Mouse (Mus musculus): ENCODE results near the gene 1600014C10Rik. TPM values are rescaled to one million over a fixed set of nuclear protein-coding genes. Genes with fewer than 3 reads are reported as not detected.

Gene 1600014C10Rik
- polyA plus RNA-seq, 2 experiments: 4.7 to 10.3 TPM

GRCm38 (mm10) chr7:38183709-38184417 lies 846 bp downstream of the 1600014C10Rik start:
- ATAC-seq (ENCODE audit: insufficient read depth) (peak; percentile 80), DNase-seq (ENCODE audit: low read depth in 3 of 3, low spot score in 3 of 3) (peak; percentile 34 to 49 (median 45))
- TF ChIP-seq EP300 (IDR thresholded peaks at IDR 0.05; ENCODE audit: low read depth) (no peak), CTCF (IDR thresholded peaks at IDR 0.05; ENCODE audit: low read depth) (no peak)
- Histone ChIP-seq H3K9ac (replicated peaks) (peak overlapping the region; percentile 57), H3K27ac (no peak overlapping the region), H3K4me2 (ENCODE audit: low read depth) (peak overlapping the region; percentile 85), H3K9me3 (ENCODE audit: control insufficient read depth, low read length) (no peaks in the 10 kb centered on the region), H3K4me1 (replicated peaks; ENCODE audit: control insufficient read depth in 2 of 2, insufficient read depth in 2 of 2, low read length in 1 of 2) (peaks cover 0 to 10% of the 10 kb centered on the region in 2 experiments; a peak in 2 of 4 replicates), H3K27me3 (ENCODE audit: control insufficient read depth, insufficient read depth, low read length) (no peaks in the 10 kb centered on the region), H3K4me3 (ENCODE audit: insufficient read depth in 1 of 2, low read depth in 2 of 2, low read length in 2 of 2) (peak overlapping the region; percentile 61 to 70), H3K36me3 (replicated peaks; ENCODE audit: control insufficient read depth, insufficient read depth, low read depth) (no peaks in the 10 kb centered on the region)
- under 1% methylated on average over 36 of the region's 36 CpGs for WGBS (ENCODE audit: insufficient replicate concordance)

- H3K9ac ChIP-seq (replicated peaks): no peak overlapping the region; the same call in 1 of the 2 replicates
- no peaks in the 10 kb centered on the region for H3K27me3 ChIP-seq (ENCODE audit: control insufficient read depth, insufficient read depth, low read length)
- WGBS (ENCODE audit: insufficient replicate concordance): 13% methylated on average over 1 of the region's 1 CpGs
- TF ChIP-seq CTCF (IDR thresholded peaks at IDR 0.05; ENCODE audit: low read depth): no peak
- no peak for TF ChIP-seq EP300 (IDR thresholded peaks at IDR 0.05; ENCODE audit: low read depth)
- no peaks in the 10 kb centered on the region for H3K9me3 ChIP-seq (ENCODE audit: control insufficient read depth, low read length)
- peaks cover 0 to 10% of the 10 kb centered on the region in 2 experiments; a peak in 2 of 4 replicates for H3K4me1 ChIP-seq (replicated peaks; ENCODE audit: control insufficient read depth in 2 of 2, insufficient read depth in 2 of 2, low read length in 1 of 2)
- H3K36me3 ChIP-seq (replicated peaks; ENCODE audit: control insufficient read depth, insufficient read depth, low read depth): no peaks in the 10 kb centered on the region
- DNase-seq (ENCODE audit: low read depth in 3 of 3, low spot score in 3 of 3): no peak
- peak overlapping the region; percentile 85 for H3K4me2 ChIP-seq (ENCODE audit: low read depth)
- ATAC-seq (ENCODE audit: insufficient read depth): no peak
- no peak overlapping the region for H3K27ac ChIP-seq
- H3K4me3 ChIP-seq (ENCODE audit: insufficient read depth in 1 of 2, low read depth in 2 of 2, low read length in 2 of 2): peak overlapping the region; percentile 61 to 70; a peak in 3 of 4 replicates
These were observed 1.4 kb downstream of the 1600014C10Rik start for GRCm38 (mm10) chr7:38184418-38184745.

- Histone ChIP-seq H3K27ac (no peak overlapping the region), H3K27me3 (ENCODE audit: control insufficient read depth, insufficient read depth, low read length) (no peaks in the 10 kb centered on the region), H3K9me3 (ENCODE audit: control insufficient read depth, low read length) (no peaks in the 10 kb centered on the region), H3K9ac (replicated peaks) (0 out of 2 replicates have a peak overlapping the region, but pooled peaks have one; percentile 7), H3K36me3 (replicated peaks; ENCODE audit: control insufficient read depth, insufficient read depth, low read depth) (no peaks in the 10 kb centered on the region), H3K4me3 (ENCODE audit: insufficient read depth in 1 of 2, low read depth in 2 of 2, low read length in 2 of 2) (peak overlapping the region in 1 of 2 experiments; percentile 61; a peak in 2 of 4 replicates), H3K4me2 (ENCODE audit: low read depth) (peak overlapping the region; percentile 85), H3K4me1 (replicated peaks; ENCODE audit: control insufficient read depth in 2 of 2, insufficient read depth in 2 of 2, low read length in 1 of 2) (peaks cover 0 to 10% of the 10 kb centered on the region in 2 experiments; a peak in 2 of 4 replicates)
- no peak for ATAC-seq (ENCODE audit: insufficient read depth)
- no peak for TF ChIP-seq EP300 (IDR thresholded peaks at IDR 0.05; ENCODE audit: low read depth)
- TF ChIP-seq CTCF (IDR thresholded peaks at IDR 0.05; ENCODE audit: low read depth): no peak
- no peak for DNase-seq (ENCODE audit: low read depth in 3 of 3, low spot score in 3 of 3)
- WGBS (ENCODE audit: insufficient replicate concordance): 71% methylated on average over 6 of the region's 6 CpGs
These were observed 1.8 kb downstream of the 1600014C10Rik start for GRCm38 (mm10) chr7:38184786-38185185.

- Histone ChIP-seq H3K4me3 (ENCODE audit: insufficient read depth in 1 of 2, low read depth in 2 of 2, low read length in 2 of 2) (no peak overlapping the region), H3K27ac (no peak overlapping the region), H3K4me2 (ENCODE audit: low read depth) (no peak overlapping the region), H3K9ac (replicated peaks) (no peak overlapping the region), H3K9me3 (ENCODE audit: control insufficient read depth, low read length) (no peaks in the 10 kb centered on the region), H3K27me3 (ENCODE audit: control insufficient read depth, insufficient read depth, low read length) (no peaks in the 10 kb centered on the region), H3K36me3 (replicated peaks; ENCODE audit: control insufficient read depth, insufficient read depth, low read depth) (no peaks in the 10 kb centered on the region), H3K4me1 (replicated peaks; ENCODE audit: control insufficient read depth in 2 of 2, insufficient read depth in 2 of 2, low read length in 1 of 2) (peaks cover 0 to 10% of the 10 kb centered on the region in 2 experiments; a peak in 2 of 4 replicates)
- ATAC-seq (ENCODE audit: insufficient read depth) (no peak), DNase-seq (ENCODE audit: low read depth in 3 of 3, low spot score in 3 of 3) (no peak)
- 15% methylated on average over 4 of the region's 4 CpGs for WGBS (ENCODE audit: insufficient replicate concordance)
- TF ChIP-seq EP300 (IDR thresholded peaks at IDR 0.05; ENCODE audit: low read depth): no peak
- no peak for TF ChIP-seq CTCF (IDR thresholded peaks at IDR 0.05; ENCODE audit: low read depth)
These were observed 3.8 kb downstream of the 1600014C10Rik start for GRCm38 (mm10) chr7:38186861-38187260.

GRCm38 (mm10) chr7:38187796-38188195 lies 4.8 kb downstream of the 1600014C10Rik start:
- H3K36me3 ChIP-seq (replicated peaks; ENCODE audit: control insufficient read depth, insufficient read depth, low read depth): no peaks in the 10 kb centered on the region
- H3K27me3 ChIP-seq (ENCODE audit: control insufficient read depth, insufficient read depth, low read length): no peaks in the 10 kb centered on the region
- H3K9ac ChIP-seq (replicated peaks): no peak overlapping the region
- ATAC-seq (ENCODE audit: insufficient read depth) (no peak), DNase-seq (ENCODE audit: low read depth in 3 of 3, low spot score in 3 of 3) (no peak)
- H3K4me3 ChIP-seq (ENCODE audit: insufficient read depth in 1 of 2, low read depth in 2 of 2, low read length in 2 of 2): no peak overlapping the region
- H3K27ac ChIP-seq: no peak overlapping the region
- H3K4me2 ChIP-seq (ENCODE audit: low read depth): no peak overlapping the region
- TF ChIP-seq EP300 (IDR thresholded peaks at IDR 0.05; ENCODE audit: low read depth) (no peak), CTCF (IDR thresholded peaks at IDR 0.05; ENCODE audit: low read depth) (no peak)
- WGBS (ENCODE audit: insufficient replicate concordance): 27% methylated on average over 4 of the region's 4 CpGs
- no peaks in the 10 kb centered on the region for H3K9me3 ChIP-seq (ENCODE audit: control insufficient read depth, low read length)
- H3K4me1 ChIP-seq (replicated peaks; ENCODE audit: control insufficient read depth in 2 of 2, insufficient read depth in 2 of 2, low read length in 1 of 2): peaks cover 0 to 10% of the 10 kb centered on the region in 2 experiments; a peak in 2 of 4 replicates
